ENCODE assay signal across 8 mouse cellular contexts in the genomic region with DNA sequence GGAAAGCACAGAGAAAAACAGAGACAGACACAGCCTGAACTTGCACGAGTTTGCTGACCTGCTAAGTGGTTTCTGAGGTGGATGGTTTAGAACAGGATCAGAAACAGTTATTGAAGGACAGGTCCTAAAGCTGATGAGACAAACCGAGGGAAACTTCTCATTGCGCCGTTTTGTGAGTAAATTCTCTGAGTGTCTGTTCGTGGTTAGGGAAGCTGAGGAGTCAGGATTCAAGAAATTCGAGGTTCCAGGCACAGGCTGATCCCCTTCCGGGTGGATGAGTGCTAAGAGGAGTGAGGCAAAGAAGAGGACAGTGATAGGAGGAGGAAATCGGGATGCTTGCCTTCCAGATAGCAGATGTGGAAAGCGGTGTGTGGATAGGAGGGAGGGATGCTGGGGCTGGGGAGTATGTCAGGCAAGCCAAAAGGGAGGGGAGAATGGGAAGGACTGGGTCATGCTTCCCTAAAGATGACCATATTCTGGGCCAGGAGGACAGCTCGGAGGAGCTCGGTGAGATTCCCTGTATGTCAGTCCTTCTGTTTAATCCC. TPM values are rescaled to one million over a fixed set of nuclear protein-coding genes. Genes with fewer than 3 reads are reported as not detected.
DNase-seq lines count a peak whose midpoint lies in the region; ATAC-seq lines count a peak whose summit lies in the region.

No protein-coding gene starts in this region.

- H3K27ac ChIP-seq in neural tube, embryonic 11.5 days (ENCODE audit: low read depth, low read length): no peak overlapping the region
- no peak overlapping the region for H3K27ac ChIP-seq in forebrain, embryonic 12.5 days
- H3K27ac ChIP-seq in limb, embryonic 13.5 days: no peak overlapping the region
- peak overlapping the region; percentile 80 for H3K27ac ChIP-seq in stomach, embryonic 15.5 days

- WGBS in neural tube, embryonic 11.5 days: 35% methylated on average over 11 of the region's 11 CpGs
- 45% methylated on average over 11 of the region's 11 CpGs for WGBS in forebrain, embryonic 12.5 days
- 33% methylated on average over 11 of the region's 11 CpGs for WGBS in limb, embryonic 13.5 days
- WGBS in stomach, embryonic 15.5 days: 29% methylated on average over 11 of the region's 11 CpGs

- H3K36me3 ChIP-seq in neural tube, embryonic 11.5 days (ENCODE audit: control insufficient read depth, insufficient read depth, low read length): no peaks in the 10 kb centered on the region
- no peaks in the 10 kb centered on the region for H3K36me3 ChIP-seq in forebrain, embryonic 12.5 days (replicated peaks)
- H3K36me3 ChIP-seq in limb, embryonic 13.5 days: no peaks in the 10 kb centered on the region
- no peaks in the 10 kb centered on the region for H3K36me3 ChIP-seq in stomach, embryonic 15.5 days

- peak overlapping the region; percentile 99 for H3K4me2 ChIP-seq in neural tube, embryonic 11.5 days (ENCODE audit: low read depth)
- H3K4me2 ChIP-seq in forebrain, embryonic 12.5 days: peak overlapping the region; percentile 98
- H3K4me2 ChIP-seq in limb, embryonic 13.5 days (replicated peaks): peak overlapping the region; percentile 100
- peak overlapping the region; percentile 86 for H3K4me2 ChIP-seq in stomach, embryonic 15.5 days

- H3K9ac ChIP-seq in neural tube, embryonic 11.5 days (ENCODE audit: low read length): no peak overlapping the region
- H3K9ac ChIP-seq in forebrain, embryonic 12.5 days: peak overlapping the region; percentile 60
- H3K9ac ChIP-seq in limb, embryonic 13.5 days: no peak overlapping the region; the same call in 1 of the 2 replicates
- 0 out of 2 replicates have a peak overlapping the region, but pooled peaks have one; percentile 37 for H3K9ac ChIP-seq in stomach, embryonic 15.5 days

- H3K4me3 ChIP-seq in neural tube, embryonic 11.5 days (ENCODE audit: low read depth, low read length): peak overlapping the region; percentile 48; the same call in 1 of the 2 replicates
- peak overlapping the region; percentile 53 for H3K4me3 ChIP-seq in forebrain, embryonic 12.5 days (replicated peaks)
- peak overlapping the region; percentile 60 for H3K4me3 ChIP-seq in limb, embryonic 13.5 days
- H3K4me3 ChIP-seq in stomach, embryonic 15.5 days (replicated peaks): peak overlapping the region; percentile 58

- no peak for DNase-seq in neural tube, embryonic 11.5 days (ENCODE audit: low spot score)
- DNase-seq in neural tube, embryonic 10.5 days (ENCODE audit: extremely low spot score, low spot score): no peak
- no peak for DNase-seq in ovary, postnatal 10 days (ENCODE audit: low spot score)
- no peak for DNase-seq in frontal cortex, postnatal 14 days (ENCODE audit: low spot score in 2 of 2)

- H3K27me3 ChIP-seq in neural tube, embryonic 11.5 days (ENCODE audit: control insufficient read depth, insufficient read depth, low read length): peaks cover 3% of the 10 kb centered on the region
- H3K27me3 ChIP-seq in forebrain, embryonic 12.5 days: peaks cover 16% of the 10 kb centered on the region
- H3K27me3 ChIP-seq in limb, embryonic 13.5 days: peaks cover 10% of the 10 kb centered on the region
- no peaks in the 10 kb centered on the region for H3K27me3 ChIP-seq in stomach, embryonic 15.5 days (replicated peaks)

- ATAC-seq in neural tube, embryonic 11.5 days (ENCODE audit: insufficient read depth, low FRiP score, low TSS enrichment): no peak
- ATAC-seq in forebrain, embryonic 12.5 days (ENCODE audit: low FRiP score): no peak
- ATAC-seq in limb, embryonic 13.5 days (ENCODE audit: low FRiP score, low read depth): no peak
- no peak for ATAC-seq in stomach, embryonic 15.5 days (ENCODE audit: insufficient read depth, low FRiP score, low read depth)
- ATAC-seq in inflammation-experienced regulatory T-cells, adult 6 months: no peak

- peaks cover 3% of the 10 kb centered on the region for H3K4me1 ChIP-seq in neural tube, embryonic 11.5 days (ENCODE audit: control insufficient read depth, insufficient read depth, low read length)
- peaks cover 19% of the 10 kb centered on the region for H3K4me1 ChIP-seq in forebrain, embryonic 12.5 days
- peaks cover 45% of the 10 kb centered on the region for H3K4me1 ChIP-seq in limb, embryonic 13.5 days
- peaks cover 42% of the 10 kb centered on the region for H3K4me1 ChIP-seq in stomach, embryonic 15.5 days

- no peaks in the 10 kb centered on the region for H3K9me3 ChIP-seq in neural tube, embryonic 11.5 days (ENCODE audit: control insufficient read depth, low read length)
- no peaks in the 10 kb centered on the region for H3K9me3 ChIP-seq in forebrain, embryonic 12.5 days
- no peaks in the 10 kb centered on the region for H3K9me3 ChIP-seq in limb, embryonic 13.5 days
- no peaks in the 10 kb centered on the region for H3K9me3 ChIP-seq in stomach, embryonic 15.5 days

RNA-seq across cellular contexts. Expression of gene Cdc42ep2, which starts 0.8 kb away (rescaled TPM):
- polyA plus RNA-seq in neural tube, embryonic 11.5 days (2014; fragmentation: Nextera tagmentation; extraction: Ambion mirVana): 3.9 and 4.0 TPM in 2 replicates
- polyA plus RNA-seq in forebrain, embryonic 12.5 days (2016; fragmentation: Nextera tagmentation; extraction: Ambion mirVana): 2.2 TPM in 2 replicates
- polyA plus RNA-seq in limb, embryonic 13.5 days (2015; fragmentation: Nextera tagmentation; extraction: Ambion mirVana): 4.7 and 5.3 TPM in 2 replicates
- 9.6 and 11.0 TPM in 2 replicates for polyA plus RNA-seq in stomach, embryonic 15.5 days (2015; fragmentation: Nextera tagmentation; extraction: Ambion mirVana)
- polyA plus RNA-seq in inflammation-experienced regulatory T-cells, adult 6 months (2017; shearing (Covaris generic)): under 1 TPM in 2 of 3 experiments, not detected in 1; 0.32 to 0.52 TPM

RNA-seq across cellular contexts. Expression of gene Dpf2, which starts 12.6 kb away (rescaled TPM):
- polyA plus RNA-seq in neural tube, embryonic 11.5 days (2014; fragmentation: Nextera tagmentation; extraction: Ambion mirVana): 195 and 225 TPM in 2 replicates
- polyA plus RNA-seq in forebrain, embryonic 12.5 days (2016; fragmentation: Nextera tagmentation; extraction: Ambion mirVana): 184 and 203 TPM in 2 replicates
- polyA plus RNA-seq in limb, embryonic 13.5 days (2015; fragmentation: Nextera tagmentation; extraction: Ambion mirVana): 174 and 185 TPM in 2 replicates
- 98.7 and 118 TPM in 2 replicates for polyA plus RNA-seq in stomach, embryonic 15.5 days (2015; fragmentation: Nextera tagmentation; extraction: Ambion mirVana)
- 100 to 1,000 TPM; 157 to 198 (median 189) TPM for polyA plus RNA-seq in inflammation-experienced regulatory T-cells, adult 6 months (2017; shearing (Covaris generic))

RNA-seq across cellular contexts. Expression of gene Tigd3, which starts 31.4 kb away (rescaled TPM):
- 5.7 and 6.6 TPM in 2 replicates for polyA plus RNA-seq in neural tube, embryonic 11.5 days (2014; fragmentation: Nextera tagmentation; extraction: Ambion mirVana)
- polyA plus RNA-seq in forebrain, embryonic 12.5 days (2016; fragmentation: Nextera tagmentation; extraction: Ambion mirVana): 11.1 and 12.8 TPM in 2 replicates
- polyA plus RNA-seq in limb, embryonic 13.5 days (2015; fragmentation: Nextera tagmentation; extraction: Ambion mirVana): 4.7 and 5.5 TPM in 2 replicates
- polyA plus RNA-seq in stomach, embryonic 15.5 days (2015; fragmentation: Nextera tagmentation; extraction: Ambion mirVana): 2.3 and 2.4 TPM in 2 replicates
- polyA plus RNA-seq in inflammation-experienced regulatory T-cells, adult 6 months (2017; shearing (Covaris generic)): 1 to 10 TPM in 1 of 3 experiments, under 1 TPM in 2; 0.36 to 1.1 (median 0.66) TPM

RNA-seq across cellular contexts. Expression of gene Pola2, which starts 38.6 kb away (rescaled TPM):
- polyA plus RNA-seq in neural tube, embryonic 11.5 days (2014; fragmentation: Nextera tagmentation; extraction: Ambion mirVana): 75.2 and 79.9 TPM in 2 replicates
- polyA plus RNA-seq in forebrain, embryonic 12.5 days (2016; fragmentation: Nextera tagmentation; extraction: Ambion mirVana): 76.8 and 80.4 TPM in 2 replicates
- 70.9 and 75.7 TPM in 2 replicates for polyA plus RNA-seq in limb, embryonic 13.5 days (2015; fragmentation: Nextera tagmentation; extraction: Ambion mirVana)
- 60.9 and 64.2 TPM in 2 replicates for polyA plus RNA-seq in stomach, embryonic 15.5 days (2015; fragmentation: Nextera tagmentation; extraction: Ambion mirVana)
- polyA plus RNA-seq in inflammation-experienced regulatory T-cells, adult 6 months (2017; shearing (Covaris generic)): 10 to 100 TPM; 14.2 to 20.4 (median 14.7) TPM

RNA-seq across cellular contexts. Expression of gene Slc25a45, which starts 47.8 kb away (rescaled TPM):
- polyA plus RNA-seq in neural tube, embryonic 11.5 days (2014; fragmentation: Nextera tagmentation; extraction: Ambion mirVana): 0.74 and 1.7 TPM in 2 replicates
- polyA plus RNA-seq in forebrain, embryonic 12.5 days (2016; fragmentation: Nextera tagmentation; extraction: Ambion mirVana): 1.3 and 1.8 TPM in 2 replicates
- polyA plus RNA-seq in limb, embryonic 13.5 days (2015; fragmentation: Nextera tagmentation; extraction: Ambion mirVana): 2.3 and 2.4 TPM in 2 replicates
- 5.5 TPM in 2 replicates for polyA plus RNA-seq in stomach, embryonic 15.5 days (2015; fragmentation: Nextera tagmentation; extraction: Ambion mirVana)
- polyA plus RNA-seq in inflammation-experienced regulatory T-cells, adult 6 months (2017; shearing (Covaris generic)): 10 to 100 TPM; 48.8 to 54.8 (median 54.1) TPM

Comparison
In these comparisons a context has a peak if more than half of its experiments do, and no peak if none do; other contexts are left out.
1. H3K9ac ChIP-seq: peak in forebrain, embryonic 12.5 days (single experiment) and stomach, embryonic 15.5 days (single experiment); none in neural tube, embryonic 11.5 days (single experiment) and limb, embryonic 13.5 days (single experiment).
2. Peak in every context shown above with its lines, with median percentiles within 50 percentile points of each other: H3K4me2 ChIP-seq and H3K4me3 ChIP-seq.